Mouse (Mus musculus): ENCODE measurements around the gene Dusp3.

Gene Dusp3

GRCm38 (mm10) chr11:101986913-101987312 lies at the start of gene Dusp3:
Gene Dusp3 (minus strand): TSS chr11:101987013.
- no peak for DNase-seq

GRCm38 (mm10) chr11:102036336-102036735 lies 49.5 kb upstream of the Dusp3 start:
- DNase-seq, result no peak

GRCm38 (mm10) chr11:102035456-102035960 lies 48.7 kb upstream of the Dusp3 start:
- DNase-seq, result no peak

- DNase-seq, result no peak
These were observed 48.1 kb upstream of the Dusp3 start for GRCm38 (mm10) chr11:102034887-102035286.

GRCm38 (mm10) chr11:102033055-102033591 lies 46.3 kb upstream of the Dusp3 start:
- no peak for DNase-seq

- no peak for DNase-seq
These were observed 44.3 kb upstream of the Dusp3 start for GRCm38 (mm10) chr11:102031149-102031548.

GRCm38 (mm10) chr11:102029966-102030365 lies 43.2 kb upstream of the Dusp3 start:
- DNase-seq, result no peak

- no peak for DNase-seq
These were observed 42.5 kb upstream of the Dusp3 start for GRCm38 (mm10) chr11:102029304-102029703.

GRCm38 (mm10) chr11:102028087-102028816 lies 41.4 kb upstream of the Dusp3 start, which contains the start of gene Mpp3:
Gene Mpp3 (minus strand): TSS chr11:102028461.
- no peak for DNase-seq

GRCm38 (mm10) chr11:102027361-102028017 lies 40.7 kb upstream of the Dusp3 start:
- DNase-seq, result no peak

GRCm38 (mm10) chr11:102026694-102027360 lies 40.0 kb upstream of the Dusp3 start:
- peak; percentile 22 to 24 for DNase-seq

GRCm38 (mm10) chr11:102025991-102026660 lies 39.3 kb upstream of the Dusp3 start:
- no peak for DNase-seq

GRCm38 (mm10) chr11:102025354-102025753 lies 38.5 kb upstream of the Dusp3 start:
- DNase-seq, result no peak

GRCm38 (mm10) chr11:102024875-102025274 lies 38.1 kb upstream of the Dusp3 start:
- no peak for DNase-seq

- no peak for DNase-seq
These were observed 37.4 kb upstream of the Dusp3 start for GRCm38 (mm10) chr11:102024084-102024758.

- DNase-seq, result no peak
These were observed 36.6 kb upstream of the Dusp3 start for GRCm38 (mm10) chr11:102023406-102023805.

GRCm38 (mm10) chr11:102021196-102021595 lies 34.4 kb upstream of the Dusp3 start:
- DNase-seq, result no peak

- no peak for DNase-seq
These were observed 32.9 kb upstream of the Dusp3 start for GRCm38 (mm10) chr11:102019736-102020135.

GRCm38 (mm10) chr11:102016136-102016535 lies 29.3 kb upstream of the Dusp3 start:
- no peak for DNase-seq

GRCm38 (mm10) chr11:102015472-102015871 lies 28.7 kb upstream of the Dusp3 start:
- DNase-seq, result no peak

- DNase-seq, result no peak
These were observed 26.4 kb upstream of the Dusp3 start for GRCm38 (mm10) chr11:102013201-102013600.

- no peak for DNase-seq
These were observed 24.7 kb upstream of the Dusp3 start for GRCm38 (mm10) chr11:102011510-102011909.
